Mouse (Mus musculus) testis, postnatal 14 days (tissue): Measurements from ENCODE around the gene Tnfsf14.

Source experiments
- DNase-seq: peaks from one replicate; pipeline ENCODE4 v3.0.0; 2021; ENCODE audit warnings: low spot score

Gene Tnfsf14

DNA sequence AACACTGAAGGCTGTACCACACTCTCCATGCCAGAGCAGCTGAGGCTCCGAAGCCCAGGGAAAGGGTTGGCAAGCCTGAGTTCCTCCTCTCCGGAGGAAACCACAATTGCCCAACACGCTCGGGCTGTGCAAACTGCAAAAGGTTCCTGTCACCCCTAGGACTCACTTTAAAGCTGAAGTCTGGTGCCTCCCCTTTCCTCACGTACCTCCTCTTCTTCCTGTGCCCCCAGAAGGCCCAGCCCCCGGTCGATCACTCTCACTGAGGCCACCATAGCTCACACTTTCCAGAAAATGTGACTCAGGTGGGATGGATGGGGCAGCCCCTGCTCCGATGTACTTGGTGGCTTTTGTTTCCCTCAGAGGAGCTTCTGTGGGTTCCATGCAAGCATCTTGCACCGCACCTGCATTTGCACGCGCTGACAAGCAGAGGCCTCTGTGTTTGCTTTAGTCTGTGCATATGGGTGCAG, at the start of gene Tnfsf14:
Tnfsf14 (minus strand) TSS at position 137 of the 467 bp plus-strand sequence.
- DNase-seq, result no peak

DNA sequence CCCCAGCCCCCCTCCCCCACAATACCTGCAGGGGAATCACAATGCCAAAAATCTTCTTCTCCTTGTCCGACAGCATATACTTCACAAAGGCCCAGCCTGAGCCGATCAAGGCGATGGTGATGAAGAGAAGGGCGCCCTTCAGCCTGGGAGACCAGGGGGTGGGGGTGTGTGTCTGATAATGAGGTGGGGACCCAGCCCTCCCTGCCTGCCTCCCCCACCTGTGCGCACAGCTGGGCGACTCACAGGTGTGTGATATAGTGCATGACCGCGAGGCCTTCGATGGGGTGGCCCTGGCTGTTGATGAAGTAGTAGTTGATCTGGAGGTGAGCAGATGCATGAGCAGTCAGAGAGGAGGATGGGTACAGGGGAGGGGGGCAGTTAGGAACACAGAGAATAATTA, 43.2 kb upstream of the Tnfsf14 start:
- DNase-seq, result no peak

DNA sequence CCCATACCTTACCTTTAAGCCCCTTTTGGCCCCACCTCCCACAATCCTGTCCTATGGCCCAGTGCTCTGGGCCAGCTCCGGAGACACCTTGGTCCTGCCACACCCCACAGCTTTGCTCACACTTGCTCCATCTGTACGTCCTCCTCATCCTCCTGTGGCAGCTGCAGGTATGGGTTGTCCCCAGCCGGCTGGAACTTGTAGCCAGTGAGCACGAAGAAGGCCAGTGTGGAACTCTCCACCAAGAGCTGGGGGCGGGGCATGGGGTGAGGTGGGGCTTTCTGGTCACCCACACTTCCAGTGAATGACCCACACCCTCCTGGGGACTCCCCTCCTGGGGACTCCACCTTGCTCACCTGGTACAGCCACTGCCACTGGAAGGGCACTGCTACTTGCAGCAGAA, 41.8 kb upstream of the Tnfsf14 start:
- DNase-seq, result no peak

DNA sequence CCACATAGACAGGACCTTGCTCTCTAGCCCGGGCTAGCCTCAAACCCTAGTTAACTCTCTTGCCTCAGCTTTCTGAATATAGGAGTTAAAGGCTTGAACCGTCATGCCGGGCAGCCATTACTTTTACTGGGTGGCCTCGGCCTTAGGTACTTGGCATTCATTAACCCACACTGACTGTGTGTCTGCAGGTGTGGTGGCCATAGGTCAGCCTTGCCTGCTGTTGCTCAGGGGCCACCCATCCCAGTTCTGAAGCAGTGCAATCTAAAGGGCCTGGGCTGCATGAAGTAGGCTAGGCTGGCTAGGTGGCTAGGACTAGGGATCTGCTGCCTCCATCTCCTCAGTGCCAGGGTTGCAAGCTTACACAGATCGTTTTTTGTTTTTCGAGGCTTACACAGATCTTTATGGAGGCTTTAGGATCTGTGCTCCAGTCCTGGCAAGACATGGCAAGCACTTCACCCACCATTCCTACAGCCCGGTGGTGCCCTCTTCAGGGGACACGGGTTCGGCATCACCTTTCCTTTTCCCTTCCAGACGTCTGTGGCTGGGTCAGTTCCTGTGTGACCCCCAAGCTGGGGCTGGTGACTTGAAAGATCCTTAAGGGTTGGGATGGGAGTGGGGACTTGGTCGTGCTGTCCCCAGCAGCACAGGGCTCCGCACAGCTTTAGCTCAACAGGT, 40.4 kb upstream of the Tnfsf14 start:
- no peak for DNase-seq

DNA sequence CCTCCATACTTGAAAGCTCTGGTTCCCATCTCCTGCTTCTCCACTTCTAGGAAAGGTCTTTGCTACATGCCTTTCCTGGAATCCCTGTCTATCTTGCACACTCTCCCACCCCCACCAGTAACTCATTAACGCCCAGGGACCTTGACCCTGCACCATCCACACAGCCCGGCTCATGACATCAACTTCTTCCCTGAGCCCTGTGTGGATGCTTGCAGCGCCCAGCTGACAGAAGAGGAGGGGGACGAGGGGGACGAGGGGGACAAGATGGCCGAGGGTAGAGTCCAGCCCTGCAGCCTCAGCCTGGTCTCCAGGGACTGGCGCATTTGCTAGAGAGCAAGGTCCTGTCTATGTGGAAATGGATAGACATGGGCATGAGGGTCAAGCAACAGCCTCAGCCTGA, 39.1 kb upstream of the Tnfsf14 start:
- DNase-seq, result no peak

DNA sequence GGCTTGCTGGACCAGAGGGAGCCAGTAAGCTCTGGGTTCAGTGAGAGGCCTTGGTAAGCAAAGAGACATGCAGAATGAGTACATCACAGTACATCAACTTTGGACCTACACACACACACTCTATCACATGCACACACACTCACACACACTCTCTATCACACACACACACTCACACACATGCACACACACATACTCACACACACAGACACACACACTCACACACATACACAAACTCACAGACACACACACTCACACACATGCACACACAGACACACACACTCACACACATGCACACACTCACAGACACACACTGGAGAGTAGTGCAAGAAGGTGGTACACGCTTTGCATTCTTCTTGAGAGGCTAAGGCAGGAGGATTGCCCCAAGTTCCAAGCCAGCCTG, 38.2 kb upstream of the Tnfsf14 start:
- DNase-seq, result no peak

DNA sequence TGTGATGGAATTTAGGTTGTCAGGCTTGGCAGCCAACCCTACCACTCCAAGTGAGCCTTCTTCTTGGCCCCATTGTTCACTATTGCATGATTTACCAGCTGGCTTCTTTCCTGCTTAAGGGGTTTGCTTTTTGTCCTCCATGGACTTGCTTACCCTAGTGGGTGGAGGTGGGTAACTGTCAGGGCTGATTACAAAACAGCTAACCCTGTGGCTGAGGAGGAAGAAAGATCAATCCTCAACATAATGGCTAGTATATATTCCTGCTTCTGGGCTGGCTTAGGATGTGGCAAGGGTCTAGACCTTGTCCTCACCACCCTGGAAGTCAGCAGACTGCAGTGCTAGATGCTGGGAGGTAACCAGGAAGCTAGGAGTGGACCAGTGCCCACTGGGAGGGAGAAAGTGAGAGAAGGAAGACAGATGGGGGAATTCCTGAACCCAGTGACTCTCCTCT, 37.4 kb upstream of the Tnfsf14 start:
- no peak for DNase-seq

DNA sequence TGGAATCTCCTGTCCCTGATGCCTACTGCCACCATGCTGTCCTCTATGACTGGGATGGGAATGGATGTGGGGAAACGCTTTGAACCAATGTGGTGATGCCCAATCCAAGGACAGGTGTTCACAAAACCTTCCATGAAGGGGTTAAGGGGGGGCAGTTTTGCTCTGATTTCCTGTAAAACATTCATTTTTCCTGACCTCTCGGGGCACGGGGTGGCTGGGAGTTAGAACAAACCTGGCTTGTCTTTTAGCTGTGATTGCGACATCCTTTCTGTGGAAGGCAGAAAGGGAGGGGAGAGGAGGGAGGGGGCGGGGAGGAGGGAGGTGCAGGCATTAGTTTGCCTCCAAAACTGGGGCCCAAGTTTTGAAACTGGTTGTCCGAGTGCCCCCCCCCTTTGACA, 36.8 kb upstream of the Tnfsf14 start:
- DNase-seq, result no peak

DNA sequence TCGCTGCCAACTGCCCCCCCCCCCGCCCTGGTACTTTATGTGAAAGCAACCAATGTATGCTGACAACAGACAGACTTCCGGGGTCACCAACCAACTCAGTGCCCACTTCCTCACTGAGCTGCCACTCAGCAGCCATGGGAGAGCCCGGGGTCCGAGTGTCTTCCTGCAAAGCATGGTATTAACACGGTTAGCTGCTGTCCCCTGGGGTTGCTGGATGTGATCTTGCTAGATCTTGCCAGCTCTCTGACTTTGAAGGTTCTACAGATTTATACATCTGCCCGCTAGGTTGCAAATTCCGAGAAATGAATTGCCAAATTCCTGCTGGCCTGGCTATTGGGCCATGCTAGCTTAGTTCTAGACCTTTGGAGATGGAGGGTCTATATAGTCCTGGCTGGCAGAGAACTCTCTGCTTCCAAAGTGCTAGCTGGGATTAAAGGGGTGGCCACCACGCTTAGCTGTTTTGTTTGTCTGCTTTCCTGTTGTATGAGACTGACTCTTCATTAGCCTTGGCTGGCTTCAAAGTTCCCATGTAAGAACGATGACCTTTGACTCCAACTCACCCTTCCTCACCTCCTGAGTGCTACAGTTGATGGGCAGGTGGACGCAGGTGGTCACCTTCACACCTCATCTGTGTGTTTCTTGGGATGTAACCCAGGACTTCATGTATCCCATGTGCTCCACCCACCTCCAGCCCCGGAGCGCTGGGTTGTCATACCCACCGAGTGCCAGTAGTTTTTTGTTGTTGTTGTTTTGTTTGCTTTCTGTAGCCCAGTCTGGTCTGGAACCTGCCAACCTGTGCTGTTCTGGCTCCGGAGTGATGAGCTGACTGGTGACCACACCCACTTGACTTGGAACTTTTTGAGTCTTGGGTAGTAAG, 36.1 kb upstream of the Tnfsf14 start:
- no peak for DNase-seq

DNA sequence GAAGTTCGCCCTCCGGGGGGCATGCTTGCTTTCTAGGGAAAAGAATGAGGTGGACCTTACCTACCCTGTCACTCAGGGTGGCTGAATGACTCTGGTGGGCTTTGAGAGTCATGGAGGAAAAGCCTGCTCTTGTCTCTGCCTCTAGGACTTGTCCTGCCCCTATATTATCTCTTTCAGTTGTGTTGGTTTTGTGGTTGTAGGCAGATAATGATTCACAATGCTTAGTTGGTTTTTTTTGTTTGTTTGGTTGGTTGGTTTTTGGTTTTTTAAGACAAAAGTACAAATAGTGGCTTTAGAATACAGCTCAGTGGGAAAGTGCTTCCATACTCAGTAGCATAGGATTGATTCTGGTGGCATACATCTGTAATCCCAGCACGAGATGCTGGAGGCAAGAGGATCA, 34.9 kb upstream of the Tnfsf14 start:
- DNase-seq, result no peak

DNA sequence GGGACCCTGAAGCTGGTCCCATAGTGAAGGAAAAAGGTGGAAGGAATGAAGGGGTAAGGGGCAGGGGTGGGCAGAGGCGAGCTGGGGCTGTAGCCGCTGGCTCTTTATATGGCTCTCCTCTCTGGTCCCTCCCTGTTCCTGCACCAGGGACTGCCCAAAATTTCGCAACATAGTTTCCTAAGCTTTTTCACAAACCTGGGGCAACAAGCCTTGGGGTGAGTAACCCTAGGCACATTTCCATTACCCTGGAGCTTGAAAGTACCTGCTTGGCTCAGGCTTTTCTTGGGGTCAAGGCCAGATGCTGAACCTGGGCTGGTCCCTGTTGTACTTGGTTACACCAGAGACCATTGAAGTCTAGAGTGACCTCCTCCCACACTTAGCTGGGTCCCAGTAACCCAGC, 34.0 kb upstream of the Tnfsf14 start, which contains the start of gene C3:
C3 (minus strand) TSS at position 123 of the 400 bp plus-strand sequence.
- no peak for DNase-seq

DNA sequence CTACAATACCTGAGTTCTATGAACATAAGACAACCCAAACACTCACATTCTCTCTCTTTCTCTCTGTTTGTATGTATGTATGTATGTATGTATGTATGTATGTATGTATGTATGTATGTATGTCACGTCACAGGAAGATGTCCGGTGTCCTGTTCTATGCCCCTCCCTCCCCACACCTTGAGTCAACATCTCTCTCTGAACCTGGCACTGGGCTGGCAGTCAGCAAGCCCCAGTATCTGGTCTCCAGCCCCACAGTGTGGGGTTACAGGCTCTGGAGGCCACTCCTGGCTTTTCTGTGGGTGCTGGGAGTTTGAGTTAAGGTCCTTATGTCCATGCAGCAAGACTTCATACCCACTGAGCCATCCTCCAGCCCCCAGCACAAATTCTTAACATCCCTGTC, 33.5 kb upstream of the Tnfsf14 start:
- DNase-seq, result no peak

DNA sequence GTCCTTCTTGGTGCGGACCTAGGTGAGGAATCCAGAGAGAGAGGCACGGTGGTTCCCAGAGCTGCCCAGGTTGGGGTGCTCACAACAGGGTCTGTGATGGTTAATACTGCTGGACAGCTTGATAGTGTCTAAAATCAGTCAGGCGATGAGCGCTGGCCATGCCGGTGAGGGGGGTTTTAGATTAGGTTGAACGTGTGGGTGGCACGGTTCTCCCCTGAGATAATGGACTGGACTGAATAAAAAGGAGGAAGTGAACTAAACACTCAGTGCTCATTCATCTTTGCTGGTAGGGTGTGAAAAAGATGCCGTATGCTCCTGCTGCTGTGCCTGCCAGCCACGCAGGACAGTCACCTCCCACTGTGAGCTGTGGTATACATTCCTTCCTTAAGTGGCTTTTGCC, 29.3 kb upstream of the Tnfsf14 start:
- DNase-seq, result no peak

DNA sequence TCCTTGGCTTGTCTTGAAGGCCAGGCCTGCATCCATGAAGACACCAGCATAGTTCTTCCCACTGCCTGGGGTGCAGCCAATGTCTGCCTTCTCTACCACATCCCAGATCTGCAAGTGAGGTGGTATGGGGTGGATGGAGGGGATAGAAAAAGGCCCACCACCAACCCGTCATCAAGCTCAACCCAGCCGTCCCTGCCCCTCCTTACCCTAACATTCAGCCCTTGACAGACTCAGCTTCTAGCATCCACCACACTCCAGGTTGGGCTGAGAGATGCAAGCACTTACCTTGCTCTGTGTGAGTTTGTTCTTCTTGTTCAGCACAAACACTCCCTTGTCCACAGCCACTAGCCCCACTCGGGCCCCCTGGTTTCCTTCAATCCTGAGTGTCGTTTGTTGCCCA, 27.9 kb upstream of the Tnfsf14 start:
- no peak for DNase-seq

DNA sequence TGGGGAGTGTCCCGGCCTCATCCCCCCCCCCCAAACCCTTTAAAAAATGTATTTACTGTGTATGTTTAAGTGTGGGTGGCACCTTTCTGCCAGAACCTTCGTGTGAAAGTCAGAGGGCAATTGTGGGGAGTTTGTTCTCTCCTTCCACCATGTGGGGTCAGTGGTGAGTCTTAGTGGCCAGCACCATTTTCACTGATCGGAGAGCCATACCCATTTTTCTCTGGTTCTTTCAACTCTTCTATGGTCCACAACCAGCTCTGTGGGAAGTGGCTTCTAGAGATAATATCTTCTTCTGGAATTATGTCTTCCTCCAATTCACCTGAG, 25.9 kb upstream of the Tnfsf14 start:
- DNase-seq, result no peak

DNA sequence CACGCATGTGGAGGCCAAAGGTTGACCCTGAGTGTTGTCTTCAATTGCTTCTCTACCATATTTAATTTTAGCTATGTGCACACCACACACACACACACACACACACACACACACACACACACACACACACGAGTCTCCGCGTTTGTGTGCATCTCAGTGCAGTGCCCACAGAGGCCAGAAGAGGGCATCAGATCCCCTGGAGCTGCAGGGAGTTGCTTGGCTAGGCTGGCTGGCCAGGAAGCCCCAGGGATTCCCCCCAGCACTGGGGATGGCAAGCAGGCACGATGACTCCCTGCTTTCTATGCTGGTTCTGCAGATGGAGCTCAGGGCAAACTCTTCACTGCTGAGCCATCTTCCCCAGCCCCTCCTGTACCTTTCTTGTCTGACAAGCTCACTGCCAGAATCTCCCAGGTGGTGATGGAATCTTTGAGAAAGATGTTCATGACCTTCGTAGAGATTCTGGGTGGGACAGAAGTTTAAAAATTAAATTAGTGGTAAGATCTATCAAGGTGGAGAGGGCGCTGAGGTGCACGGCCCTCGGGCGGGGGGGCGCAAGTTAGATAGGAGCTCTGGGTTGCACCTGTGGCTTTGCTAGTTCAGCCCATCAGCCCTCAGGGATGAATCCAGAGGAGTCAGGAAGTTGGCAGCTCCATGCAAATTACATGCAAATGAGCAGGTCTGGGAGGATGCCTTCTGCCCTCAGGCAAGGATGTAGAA, 25.3 kb upstream of the Tnfsf14 start:
- DNase-seq, result no peak

DNA sequence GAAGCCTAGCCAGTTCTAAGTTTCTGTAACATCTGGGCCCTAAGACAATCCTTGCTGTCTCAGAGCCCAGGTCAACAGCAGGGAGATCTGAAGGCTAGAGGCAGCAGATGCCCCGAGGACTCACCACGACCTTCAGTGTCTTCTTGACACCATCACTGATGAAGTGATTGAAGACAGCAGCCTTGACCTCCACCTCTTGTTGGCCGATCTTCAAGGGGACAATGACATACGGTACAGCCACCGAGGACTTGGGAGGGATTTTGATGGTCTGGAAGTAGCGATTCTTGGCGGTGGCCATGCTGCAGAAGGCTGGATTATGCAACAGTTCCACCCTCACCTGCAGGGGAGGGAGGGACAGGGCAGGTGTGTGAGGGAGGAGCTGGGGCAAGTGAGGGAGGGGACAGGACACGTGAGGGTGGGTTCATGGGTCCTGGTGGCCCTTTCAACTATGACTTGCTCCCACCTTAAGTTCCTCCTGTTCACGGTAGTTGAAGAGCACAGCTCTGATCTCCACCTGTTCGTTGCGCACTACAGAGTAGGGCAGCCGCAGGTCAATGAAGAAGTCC, 24.4 kb upstream of the Tnfsf14 start:
- DNase-seq, result no peak

DNA sequence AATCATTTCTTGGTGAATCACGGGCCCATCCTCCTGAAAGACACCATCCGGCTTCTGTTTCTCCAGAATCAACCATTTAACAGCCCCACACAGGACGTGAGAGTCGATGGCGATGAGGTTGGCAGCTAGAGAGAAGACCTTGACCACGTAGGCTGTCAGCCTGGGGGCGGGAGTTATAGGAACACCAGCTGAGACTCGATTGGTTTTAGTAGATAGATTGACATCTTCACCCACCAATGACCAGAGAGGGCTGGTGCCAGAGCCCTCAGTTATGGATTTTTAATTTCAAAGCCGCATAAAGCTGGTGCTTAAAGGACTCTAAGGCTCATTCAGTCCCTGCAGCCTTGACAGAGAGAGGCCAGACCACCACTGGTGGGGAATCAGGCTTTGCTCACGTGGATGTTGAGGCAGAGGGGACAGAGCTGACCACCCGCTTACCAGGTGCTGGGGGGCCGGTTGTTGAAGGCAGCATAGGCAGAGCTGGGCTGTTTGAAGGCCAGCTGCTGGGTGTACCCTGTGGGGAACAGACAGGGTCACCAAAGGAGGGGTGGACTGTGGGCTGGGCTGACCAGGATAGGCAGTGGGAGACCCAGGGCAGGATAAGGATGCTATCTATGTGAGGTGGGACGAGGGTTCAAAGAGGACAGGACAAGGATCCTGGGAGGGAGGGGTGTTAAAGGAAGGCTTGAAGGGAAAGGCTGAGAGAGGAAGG, 20.9 kb upstream of the Tnfsf14 start:
- DNase-seq, result no peak

DNA sequence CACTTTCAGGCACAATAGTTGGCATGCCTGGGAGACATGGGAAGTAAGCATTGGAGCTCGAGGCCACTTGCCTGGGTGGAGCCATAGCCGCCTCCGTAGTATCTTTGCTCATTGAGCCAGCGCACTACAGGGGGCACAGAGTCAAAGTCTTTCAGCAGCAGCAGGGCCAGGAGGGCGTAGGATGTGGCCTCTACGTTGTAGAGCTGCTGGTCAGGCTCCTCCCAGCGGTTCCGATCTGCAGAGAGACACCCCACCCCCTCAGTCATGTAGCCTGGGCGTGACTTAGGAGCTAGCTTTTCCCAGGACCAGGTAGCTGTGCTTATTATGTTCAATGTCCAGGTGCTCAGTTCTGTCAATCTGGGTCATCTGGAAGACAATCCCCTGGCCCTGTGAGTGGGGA, 17.5 kb upstream of the Tnfsf14 start:
- no peak for DNase-seq

DNA sequence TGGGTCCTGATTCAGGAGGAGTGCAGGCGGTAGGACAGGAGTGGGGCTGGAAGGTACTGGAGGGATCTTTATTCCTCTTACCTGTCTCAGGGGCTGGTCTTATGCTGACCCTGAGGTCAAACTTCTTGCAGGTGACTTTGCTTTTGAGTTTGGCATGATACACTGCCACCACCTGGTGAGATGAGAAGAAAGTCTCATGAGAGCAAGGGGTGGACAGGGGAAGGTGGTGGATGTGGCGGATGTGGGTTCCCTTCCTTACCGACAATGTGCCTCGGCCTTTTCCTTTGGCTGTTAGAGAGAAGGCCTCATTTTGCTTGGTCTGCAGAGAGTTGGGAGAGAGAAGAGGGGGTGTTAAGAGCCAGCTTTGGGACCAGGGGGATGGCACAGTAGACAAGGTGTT, 15.4 kb upstream of the Tnfsf14 start:
- DNase-seq, result no peak

DNA sequence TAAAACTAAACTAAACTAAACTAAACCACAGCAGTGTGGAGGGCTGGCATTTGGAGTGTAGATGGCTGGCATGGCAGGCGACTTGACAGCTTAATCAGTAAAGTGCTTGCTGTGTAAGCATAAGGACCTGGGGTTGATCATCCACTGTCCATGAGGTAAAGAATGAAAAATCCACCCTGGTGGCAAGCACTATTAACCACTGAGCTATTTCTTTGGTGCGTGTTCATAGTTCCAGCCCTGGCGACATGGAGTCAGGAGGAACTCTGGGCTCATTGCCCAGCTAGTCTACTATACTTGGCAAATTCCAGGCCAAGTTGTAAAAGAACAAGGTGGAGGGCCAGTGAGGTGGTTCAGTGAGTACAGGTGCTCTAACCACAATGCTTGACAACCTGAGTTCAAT, 14.0 kb upstream of the Tnfsf14 start:
- no peak for DNase-seq
